Mouse (Mus musculus) WW6 (cell line): ENCODE data around the gene Cd8a.

ENCODE experiments used
- DNase-seq: peaks from one replicate; pipeline ENCODE4 v3.0.0-alpha.2; 2013; ENCODE audit warnings: low read depth, low spot score

The Cd8a gene

DNA sequence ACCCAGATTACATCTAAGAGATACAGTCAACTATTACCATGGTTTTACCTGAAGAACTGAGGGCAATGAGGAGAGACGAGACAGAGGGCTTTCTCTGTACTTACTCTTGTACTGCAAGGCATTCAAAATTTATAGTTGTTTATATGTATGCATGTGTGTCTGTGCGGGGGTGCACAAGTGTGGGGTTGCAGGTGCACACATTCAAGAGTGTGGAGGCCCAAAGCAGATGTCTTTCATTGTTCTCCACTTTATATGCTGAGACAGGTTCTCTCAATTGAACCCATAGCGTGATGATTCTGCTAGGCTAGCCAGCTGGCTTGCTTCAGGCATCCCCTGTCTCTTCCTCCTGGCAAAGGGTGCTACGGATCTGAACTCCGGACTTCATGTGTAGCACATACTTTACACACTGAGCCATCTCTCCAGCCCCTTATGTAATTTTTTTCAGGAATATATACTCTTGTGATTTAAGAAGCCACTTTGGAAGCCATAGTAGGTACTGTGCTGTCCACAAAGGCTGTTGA lies 2.1 kb upstream of the Cd8a start:
- no peak for DNase-seq

- DNase-seq = no peak
Measured at GRCm38 (mm10) chr6:71372041-71372720, 1.0 kb upstream of the Cd8a start.

DNA sequence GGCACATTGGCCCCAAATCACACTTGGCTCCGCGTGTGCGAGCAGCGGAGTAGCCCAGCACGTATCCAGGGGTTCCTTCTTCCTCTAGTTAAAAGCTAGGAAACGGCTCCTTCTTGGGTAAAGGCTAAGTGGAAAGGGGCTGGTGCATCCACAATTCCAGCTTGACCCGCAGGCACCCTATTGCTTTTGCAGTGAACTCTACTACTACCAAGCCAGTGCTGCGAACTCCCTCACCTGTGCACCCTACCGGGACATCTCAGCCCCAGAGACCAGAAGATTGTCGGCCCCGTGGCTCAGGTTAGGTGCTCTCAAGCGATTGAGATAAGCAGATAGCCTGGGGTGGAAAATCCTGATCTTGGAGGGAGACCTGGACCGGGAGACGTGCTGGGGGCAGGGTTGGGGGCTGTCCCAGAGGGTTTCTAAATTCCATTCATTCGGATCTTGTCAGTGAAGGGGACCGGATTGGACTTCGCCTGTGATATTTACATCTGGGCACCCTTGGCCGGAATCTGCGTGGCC lies 1.1 kb downstream of the Cd8a start:
- no peak for DNase-seq

GRCm38 (mm10) chr6:71374921-71375320 lies 1.7 kb downstream of the Cd8a start:
- no peak for DNase-seq

- no peak for DNase-seq
Measured at GRCm38 (mm10) chr6:71376711-71377110, 3.5 kb downstream of the Cd8a start.

DNA sequence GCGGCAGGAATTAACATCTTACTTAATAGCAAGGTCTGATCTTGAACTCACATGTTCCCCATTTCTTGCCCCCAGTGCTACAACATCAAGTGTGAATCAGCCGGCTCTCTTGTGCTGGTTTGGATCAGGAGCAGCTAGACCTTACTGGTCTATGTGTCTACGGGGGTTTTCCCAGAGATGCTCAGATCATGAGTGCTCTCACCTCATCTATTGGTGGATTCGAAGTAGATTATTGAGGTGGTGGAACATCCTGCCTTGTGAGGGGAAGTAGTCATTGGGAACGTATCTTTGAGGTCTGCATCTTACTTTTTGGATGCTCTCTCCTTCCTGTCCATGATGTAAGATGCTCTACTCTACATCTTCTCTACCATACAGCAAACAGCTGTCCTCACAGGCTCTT lies 8.4 kb downstream of the Cd8a start:
- no peak for DNase-seq

DNA sequence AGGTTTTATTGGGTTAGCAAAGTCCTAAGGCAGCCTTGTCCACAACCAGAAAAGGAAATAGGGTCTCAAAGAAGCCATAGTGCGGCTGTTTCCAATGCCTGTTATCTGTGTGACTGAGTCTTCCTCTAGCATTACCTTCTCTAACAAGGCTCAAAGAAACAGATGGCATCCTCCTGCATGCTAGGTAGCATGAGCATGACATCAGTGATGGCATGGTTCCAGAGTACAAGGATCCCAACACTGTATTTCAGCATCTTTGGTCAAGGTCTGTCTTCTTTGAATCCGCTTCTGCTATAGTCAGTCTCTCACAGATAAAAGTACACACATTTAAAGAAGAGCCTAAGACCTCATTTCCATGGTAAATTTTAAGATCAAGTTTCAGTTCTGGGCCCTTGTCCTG lies 17.3 kb downstream of the Cd8a start:
- DNase-seq = no peak

DNA sequence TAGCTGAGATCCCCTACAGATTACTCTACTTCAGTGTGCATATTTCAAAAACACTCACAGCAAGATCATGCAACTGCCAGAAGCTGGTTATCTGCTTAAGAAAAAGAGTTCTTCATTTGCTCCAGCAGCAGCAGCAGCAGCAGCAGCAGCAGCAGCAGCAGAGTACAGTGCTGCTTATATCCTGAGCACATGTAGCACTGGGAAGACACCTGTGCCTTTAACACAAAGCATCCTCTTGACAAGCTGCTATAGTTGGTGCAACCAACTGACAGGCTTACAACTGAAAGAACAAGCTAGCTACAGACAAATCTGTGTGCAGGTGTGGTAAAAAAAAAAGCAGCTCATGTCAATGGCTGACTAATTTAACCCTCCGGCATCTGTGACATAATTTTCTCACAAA lies 22.8 kb downstream of the Cd8a start:
- DNase-seq = no peak

- no peak for DNase-seq
Measured at GRCm38 (mm10) chr6:71396761-71397160, 23.5 kb downstream of the Cd8a start.

- no peak for DNase-seq
Measured at GRCm38 (mm10) chr6:71398829-71399609, 25.8 kb downstream of the Cd8a start.

DNA sequence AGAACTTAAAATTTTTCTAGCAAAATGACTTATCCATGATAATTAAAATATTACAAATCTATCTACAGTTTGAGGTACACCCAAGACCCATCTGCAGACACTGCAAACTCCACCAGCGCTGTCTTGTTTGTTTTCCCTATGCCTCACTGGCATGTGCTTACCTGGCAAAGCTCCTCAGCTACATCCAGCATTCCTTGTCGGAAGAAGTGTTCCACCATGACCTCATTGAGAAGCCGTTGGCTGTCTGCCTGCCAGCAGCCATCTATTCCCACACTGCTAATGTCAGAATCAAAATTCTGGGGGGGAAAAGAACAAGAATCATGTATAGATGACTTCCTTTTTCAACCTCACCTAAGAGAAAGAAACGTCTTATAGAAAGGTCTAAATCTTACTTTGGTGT lies 41.4 kb downstream of the Cd8a start:
- DNase-seq = no peak

- DNase-seq = no peak
Measured at GRCm38 (mm10) chr6:71415446-71415845, 42.2 kb downstream of the Cd8a start.

DNA sequence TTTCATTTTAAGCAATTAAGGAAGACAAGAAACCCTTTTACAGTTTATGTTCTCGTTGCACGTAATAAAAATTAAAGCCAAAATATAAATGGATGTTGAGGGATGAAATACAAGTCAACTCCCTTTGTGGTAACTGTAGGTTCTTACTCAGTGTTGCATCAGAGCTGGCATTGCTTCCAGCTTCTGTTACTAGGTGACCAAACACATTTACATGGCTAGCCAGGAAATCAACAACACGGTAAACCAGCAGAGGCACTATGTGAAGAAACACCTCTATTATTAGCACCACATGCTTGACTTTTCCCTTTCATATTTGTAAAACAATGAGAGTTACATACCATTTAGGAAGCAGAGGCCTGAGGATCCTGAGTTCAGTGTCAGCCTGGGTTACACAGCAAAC lies 45.6 kb downstream of the Cd8a start:
- DNase-seq = no peak

DNA sequence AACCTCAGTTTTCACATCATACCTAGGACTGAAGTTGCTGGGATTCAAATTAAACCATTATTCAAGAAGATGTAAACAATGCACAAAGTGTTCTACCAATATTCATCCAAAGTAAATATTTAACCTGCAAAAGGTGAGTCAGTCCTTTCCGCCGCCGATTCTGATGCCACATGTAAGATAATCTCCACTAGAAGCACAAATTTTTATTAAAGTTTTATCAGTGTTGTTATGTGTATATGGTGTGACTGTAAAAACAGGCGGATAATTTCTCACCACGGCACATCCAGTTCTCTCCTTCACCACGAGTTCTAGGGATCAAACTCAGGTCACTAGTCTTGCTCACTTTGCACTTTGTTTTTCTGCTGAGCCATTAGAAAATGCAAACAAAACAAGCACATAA lies 47.6 kb downstream of the Cd8a start:
- DNase-seq = no peak

- no peak for DNase-seq
Measured at GRCm38 (mm10) chr6:71422162-71422561, 48.9 kb downstream of the Cd8a start.

- DNase-seq = no peak
Measured at GRCm38 (mm10) chr6:71423116-71423515, 49.9 kb downstream of the Cd8a start.

DNA sequence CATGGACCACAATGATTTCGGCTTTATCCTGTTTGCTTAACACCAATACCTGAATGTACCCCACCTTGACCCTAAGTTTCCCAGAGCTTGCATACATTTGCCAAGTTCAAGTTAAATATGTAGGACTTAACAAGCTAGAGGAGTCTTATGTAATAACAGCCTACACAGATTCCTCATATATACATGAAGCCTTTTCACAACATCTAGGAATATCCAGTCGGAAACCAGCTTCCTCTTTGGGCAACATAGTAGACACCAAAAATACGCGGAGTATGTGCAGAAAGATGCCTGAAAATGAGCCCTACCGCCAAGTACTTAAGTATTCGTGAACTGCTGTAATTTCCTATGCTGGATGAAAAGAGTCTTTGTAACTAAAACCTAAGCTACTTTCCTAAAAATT lies 52.5 kb downstream of the Cd8a start:
- no peak for DNase-seq

DNA sequence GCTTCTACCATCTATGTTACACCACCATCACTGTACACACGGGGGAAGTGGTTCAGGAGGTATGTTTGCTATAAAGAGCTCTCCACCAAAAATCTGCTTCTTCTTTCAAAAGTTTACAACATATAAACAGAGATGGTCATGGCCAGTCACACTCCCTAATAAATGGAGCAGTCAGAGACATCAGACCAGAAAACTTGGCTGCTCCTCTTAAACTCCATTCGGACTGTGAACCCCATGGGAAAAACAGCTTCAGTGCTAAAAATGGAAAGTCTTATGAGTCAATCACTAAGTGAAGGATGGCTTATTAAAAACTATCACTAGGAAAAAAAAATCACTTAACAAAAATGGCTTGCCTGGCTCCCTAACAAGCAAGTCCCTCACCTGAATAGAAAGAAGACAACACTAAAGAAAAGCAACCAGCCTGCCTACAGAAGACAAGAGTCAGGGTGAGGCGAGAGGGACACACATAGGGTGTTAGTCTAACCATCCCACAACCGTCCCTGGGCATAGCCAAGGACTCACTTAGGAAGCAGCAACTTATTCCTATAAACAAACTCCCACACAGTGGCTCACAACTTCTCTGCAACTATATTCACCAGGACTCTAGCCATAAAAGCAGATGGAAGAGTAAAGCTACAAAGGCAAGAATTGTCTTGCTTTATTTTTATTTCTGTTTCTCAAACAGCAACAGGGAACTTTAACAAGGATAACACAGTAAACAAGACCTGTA lies 54.9 kb downstream of the Cd8a start:
- no peak for DNase-seq
